Comparison of ENCODE assay signal across 11 mouse cellular contexts in the genomic region with DNA sequence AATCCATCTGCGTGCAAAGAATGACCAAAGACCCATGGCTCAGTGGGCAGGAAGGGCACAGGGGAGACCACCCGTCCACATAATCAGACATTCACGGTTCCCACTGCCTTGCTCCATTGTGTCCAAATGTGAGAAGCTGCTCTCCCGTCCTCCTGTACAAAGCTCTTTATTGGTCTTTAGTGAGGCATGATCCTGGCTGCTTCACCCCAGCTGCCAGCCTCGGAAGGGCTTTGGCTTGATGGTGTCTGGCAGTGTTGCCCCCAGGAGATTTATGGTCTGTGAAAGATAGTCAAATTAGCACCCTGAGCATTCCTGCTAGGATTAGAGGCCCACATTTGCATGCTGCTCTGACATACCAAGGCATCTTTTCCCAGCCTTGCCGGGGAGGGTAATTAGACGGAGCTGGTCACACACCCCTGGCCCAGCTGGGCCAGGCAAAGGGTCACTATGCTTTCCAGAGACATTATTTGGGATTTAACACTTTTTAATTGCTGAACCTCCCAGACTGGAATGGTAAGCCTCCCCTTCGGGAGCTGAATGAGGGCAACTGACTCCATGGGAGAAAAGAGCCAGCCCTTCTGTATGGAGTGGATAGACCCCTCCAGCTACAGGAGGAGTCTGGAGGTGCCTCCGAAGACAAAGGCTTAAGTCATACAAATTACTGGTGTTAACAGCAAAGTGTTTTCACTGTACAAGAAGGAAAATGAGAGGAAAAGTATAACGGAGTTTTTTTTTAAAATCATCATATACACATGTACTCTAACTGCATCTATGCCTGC. TPM values are rescaled to one million over a fixed set of nuclear protein-coding genes. Genes with fewer than 3 reads are reported as not detected.
DNase-seq lines count a peak whose midpoint lies in the region; ATAC-seq lines count a peak whose summit lies in the region.
"Had no signal": no experiment of that assay in that cellular context is flagged by ENCODE, and none has a peak within 500 bp of the region (broad histone marks: within the 10 kb centered on the region; RNA-seq: fewer than 3 reads in every experiment).

No protein-coding gene starts in this region.

- H3K4me3 ChIP-seq in hindbrain, embryonic 10.5 days: peak overlapping the region; percentile 16; the same call in 1 of the 2 replicates
- no peak overlapping the region for H3K4me3 ChIP-seq in midbrain, embryonic 14.5 days (replicated peaks; ENCODE audit: low read depth, low read length)
- H3K4me3 ChIP-seq: layer of hippocampus, adult 2 months; limb, embryonic 13.5 days had no signal

- intact Hi-C loops in left cerebral cortex, postnatal 4 days (cut with DNase I): no loop called here
- intact Hi-C loops in left cerebral cortex, postnatal 14 days (cut with DNase I): no loop called here
- intact Hi-C loops in heart, postnatal 14 days (cut with DNase I): no loop called here

- no peaks in the 10 kb centered on the region for H3K9me3 ChIP-seq in hindbrain, embryonic 10.5 days
- H3K9me3 ChIP-seq in midbrain, embryonic 14.5 days (ENCODE audit: control insufficient read depth, low read length): no peaks in the 10 kb centered on the region
- H3K9me3 ChIP-seq: limb, embryonic 13.5 days had no signal

- no peaks in the 10 kb centered on the region for H3K27me3 ChIP-seq in hindbrain, embryonic 10.5 days (ENCODE audit: insufficient read depth, poor library complexity, severe bottlenecking)
- H3K27me3 ChIP-seq in midbrain, embryonic 14.5 days (ENCODE audit: control insufficient read depth, insufficient read depth, low read length): no peaks in the 10 kb centered on the region
- H3K27me3 ChIP-seq: limb, embryonic 13.5 days had no signal

- peaks cover 30% of the 10 kb centered on the region for H3K4me1 ChIP-seq in hindbrain, embryonic 10.5 days (replicated peaks)
- H3K4me1 ChIP-seq in midbrain, embryonic 14.5 days (ENCODE audit: control insufficient read depth, insufficient read depth, low read length): peaks cover 10% of the 10 kb centered on the region
- H3K4me1 ChIP-seq: limb, embryonic 13.5 days had no signal

- peak; percentile 87 for ATAC-seq in midbrain, embryonic 14.5 days (ENCODE audit: low FRiP score, low TSS enrichment)
- no peak for ATAC-seq in CD4-positive, CD25-positive, alpha-beta regulatory T cell, adult 4 months

- peak; percentile 27 for DNase-seq in left cerebral cortex, postnatal 4 days
- DNase-seq in left cerebral cortex, adult 8-10 months (ENCODE audit: low spot score in 2 of 2): no peak
- peak; percentile 68 for DNase-seq in hindbrain, embryonic 10.5 days (ENCODE audit: low spot score)
- peak; percentile 84 for DNase-seq in midbrain, embryonic 14.5 days
- DNase-seq in thymus, postnatal 0 days (ENCODE audit: low spot score): no peak
- no peak for DNase-seq in left cerebral cortex, postnatal 14 days (ENCODE audit: low spot score in 2 of 2)
- no peak for DNase-seq in heart, postnatal 14 days

- H3K9ac ChIP-seq in midbrain, embryonic 14.5 days (replicated peaks; ENCODE audit: low read length): peak overlapping the region; percentile 23; the same call in 1 of the 2 replicates
- H3K9ac ChIP-seq: limb, embryonic 13.5 days; lung, embryonic 14.5 days had no signal

- 13% methylated on average over 10 of the region's 10 CpGs for WGBS in hindbrain, embryonic 10.5 days
- WGBS in midbrain, embryonic 14.5 days: 3% methylated on average over 10 of the region's 10 CpGs

- peak overlapping the region; percentile 25 for H3K4me2 ChIP-seq in midbrain, embryonic 14.5 days (ENCODE audit: low read length)
- H3K4me2 ChIP-seq: limb, embryonic 13.5 days; lung, embryonic 14.5 days had no signal

- H3K36me3 ChIP-seq in hindbrain, embryonic 10.5 days: peaks cover 31% of the 10 kb centered on the region
- peaks cover 22% of the 10 kb centered on the region for H3K36me3 ChIP-seq in midbrain, embryonic 14.5 days (ENCODE audit: control insufficient read depth, insufficient read depth, low read length)

- H3K27ac ChIP-seq in hindbrain, embryonic 10.5 days: peak overlapping the region; percentile 83
- peak overlapping the region; percentile 84 for H3K27ac ChIP-seq in midbrain, embryonic 14.5 days (replicated peaks; ENCODE audit: low read depth, low read length)
- H3K27ac ChIP-seq: layer of hippocampus, adult 2 months; limb, embryonic 13.5 days had no signal

RNA-seq across cellular contexts. Expression of gene Fgfbp3, which starts 22.4 kb away (rescaled TPM):
- total RNA-seq in left cerebral cortex, postnatal 4 days (2021): 10 to 100 TPM; 24.5 to 25.3 TPM
- 1 to 10 TPM; 5.3 to 6.8 (median 6.4) TPM for total RNA-seq in left cerebral cortex, adult 8-10 months (2022)
- 21.3 and 25.1 TPM in 2 replicates for polyA plus RNA-seq in hindbrain, embryonic 10.5 days (2016; fragmentation: Nextera tagmentation; extraction: Ambion mirVana)
- polyA plus RNA-seq in midbrain, embryonic 14.5 days (2014; fragmentation: Nextera tagmentation; extraction: Ambion mirVana): 50.6 and 66.6 TPM in 2 replicates
- polyA plus RNA-seq in CD4-positive, CD25-positive, alpha-beta regulatory T cell, adult 4 months (2017; shearing (Covaris generic)): not detected
- polyA plus RNA-seq in thymus, postnatal 0 days (2015; fragmentation: Nextera tagmentation; extraction: Ambion mirVana): 5.2 and 6.5 TPM in 2 replicates
- total RNA-seq in left cerebral cortex, postnatal 14 days (2021): 1 to 10 TPM; 5.5 to 7.8 TPM
- total RNA-seq in heart, postnatal 14 days (2021): 1 to 10 TPM; 1.9 TPM

RNA-seq across cellular contexts. Expression of gene Btaf1, which starts 28.9 kb away (rescaled TPM):
- total RNA-seq in left cerebral cortex, postnatal 4 days (2021): 10 to 100 TPM; 24.1 to 29.2 TPM
- total RNA-seq in left cerebral cortex, adult 8-10 months (2022): 10 to 100 TPM; 20.8 to 24.2 (median 22.5) TPM
- polyA plus RNA-seq in hindbrain, embryonic 10.5 days (2016; fragmentation: Nextera tagmentation; extraction: Ambion mirVana): 12.7 and 17.6 TPM in 2 replicates
- polyA plus RNA-seq in midbrain, embryonic 14.5 days (2014; fragmentation: Nextera tagmentation; extraction: Ambion mirVana): 11.4 and 15.4 TPM in 2 replicates
- polyA plus RNA-seq in CD4-positive, CD25-positive, alpha-beta regulatory T cell, adult 4 months (2017; shearing (Covaris generic)): 10 to 100 TPM in 1 of 2 experiments, 1 to 10 TPM in 1; 8.3 to 11.4 TPM
- polyA plus RNA-seq in thymus, postnatal 0 days (2015; fragmentation: Nextera tagmentation; extraction: Ambion mirVana): 8.6 and 10.1 TPM in 2 replicates
- total RNA-seq in left cerebral cortex, postnatal 14 days (2021): 10 to 100 TPM; 24.6 to 27.0 TPM
- 10 to 100 TPM; 12.9 to 13.4 TPM for total RNA-seq in heart, postnatal 14 days (2021)

Comparison
In these comparisons a context has a peak if more than half of its experiments do, and no peak if none do; other contexts are left out.
1. DNase-seq: peak in left cerebral cortex, postnatal 4 days (single experiment), hindbrain, embryonic 10.5 days (single experiment) and midbrain, embryonic 14.5 days (single experiment); none in left cerebral cortex, adult 8-10 months (0 of 2), thymus, postnatal 0 days (single experiment), left cerebral cortex, postnatal 14 days (0 of 2) and heart, postnatal 14 days (0 of 2).